9 mouse cellular contexts compared by ENCODE assay signal in the genomic region with DNA sequence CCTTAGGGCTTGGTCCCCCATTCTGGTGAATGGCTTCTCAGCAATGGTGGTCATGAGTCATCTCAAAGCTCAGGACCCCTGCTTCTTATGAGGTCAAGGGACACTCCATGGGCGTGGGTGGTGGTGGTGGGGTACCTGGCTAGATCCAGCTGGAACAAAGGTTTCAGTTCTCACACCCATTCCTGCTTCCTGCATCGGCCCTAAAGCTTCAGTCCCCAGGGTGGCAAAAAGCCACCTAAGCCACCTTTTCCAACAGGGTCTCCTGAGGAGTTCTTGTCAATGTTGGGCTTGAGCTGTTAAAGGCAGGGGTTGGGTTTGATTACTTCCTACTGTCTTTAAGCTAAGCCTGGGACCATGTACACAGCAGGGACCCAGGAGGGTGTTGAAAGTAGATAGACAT. TPM values are rescaled to one million over a fixed set of nuclear protein-coding genes. Genes with fewer than 3 reads are reported as not detected.
DNase-seq lines count a peak whose midpoint lies in the region; ATAC-seq lines count a peak whose summit lies in the region.
"Had no signal": no experiment of that assay in that cellular context is flagged by ENCODE, and none has a peak within 500 bp of the region (broad histone marks: within the 10 kb centered on the region; RNA-seq: fewer than 3 reads in every experiment).

No protein-coding gene starts in this region.

- no peak for DNase-seq in kidney, postnatal 25 days
- no peak for DNase-seq in adrenal gland, adult 18-20 months (ENCODE audit: low spot score in 2 of 2)
- DNase-seq in thymus, postnatal 14 days, result no peak
- DNase-seq in left cerebral cortex, postnatal 25 days (ENCODE audit: low spot score in 2 of 2), result no peak

- peaks cover 27% of the 10 kb centered on the region for H3K36me3 ChIP-seq in kidney, embryonic 16.5 days (ENCODE audit: insufficient read depth, low read length)
- H3K36me3 ChIP-seq in embryonic facial prominence, embryonic 13.5 days, result peaks cover 39% of the 10 kb centered on the region
- H3K36me3 ChIP-seq in intestine, embryonic 15.5 days, result peaks cover 14% of the 10 kb centered on the region
- H3K36me3 ChIP-seq in neural tube, embryonic 13.5 days, result peaks cover 35% of the 10 kb centered on the region

- peaks cover 21% of the 10 kb centered on the region for H3K4me1 ChIP-seq in kidney, embryonic 16.5 days (ENCODE audit: insufficient read depth, low read length)
- H3K4me1 ChIP-seq in embryonic facial prominence, embryonic 13.5 days, result peaks cover 34% of the 10 kb centered on the region
- peaks cover 24% of the 10 kb centered on the region for H3K4me1 ChIP-seq in intestine, embryonic 15.5 days (replicated peaks)
- peaks cover 52% of the 10 kb centered on the region for H3K4me1 ChIP-seq in neural tube, embryonic 13.5 days (replicated peaks)

- ATAC-seq in kidney, embryonic 16.5 days (ENCODE audit: low FRiP score, low TSS enrichment), result no peak
- no peak for ATAC-seq in embryonic facial prominence, embryonic 13.5 days (ENCODE audit: insufficient number of reproducible peaks, insufficient read depth, low FRiP score, low TSS enrichment, low read depth)
- no peak for ATAC-seq in intestine, embryonic 15.5 days
- no peak for ATAC-seq in neural tube, embryonic 13.5 days (ENCODE audit: low read depth)

- H3K4me2 ChIP-seq in kidney, embryonic 16.5 days (replicated peaks; ENCODE audit: low read depth, low read length), result peak overlapping the region; percentile 90
- H3K4me2 ChIP-seq in embryonic facial prominence, embryonic 13.5 days, result peak overlapping the region; percentile 90
- peak overlapping the region; percentile 95 for H3K4me2 ChIP-seq in intestine, embryonic 15.5 days (replicated peaks)
- H3K4me2 ChIP-seq in neural tube, embryonic 13.5 days, result peak overlapping the region; percentile 84

- intact Hi-C loops in left cerebral cortex, postnatal 25 days (cut with DNase I), result loop anchor here (5.0 kb wide), 1 partner anchor 107 kb away; no protein-coding TSS in a partner anchor

- 43% methylated on average over 2 of the region's 2 CpGs for WGBS in kidney, embryonic 16.5 days
- WGBS in embryonic facial prominence, embryonic 13.5 days, result 58% methylated on average over 2 of the region's 2 CpGs
- WGBS in intestine, embryonic 15.5 days, result 37% methylated on average over 2 of the region's 2 CpGs
- WGBS in neural tube, embryonic 13.5 days, result 50% methylated on average over 2 of the region's 2 CpGs

- H3K9me3 ChIP-seq in kidney, embryonic 16.5 days (ENCODE audit: low read length), result no peaks in the 10 kb centered on the region
- H3K9me3 ChIP-seq in embryonic facial prominence, embryonic 13.5 days, result no peaks in the 10 kb centered on the region
- H3K9me3 ChIP-seq in intestine, embryonic 15.5 days, result no peaks in the 10 kb centered on the region
- H3K9me3 ChIP-seq in neural tube, embryonic 13.5 days, result no peaks in the 10 kb centered on the region

- peak overlapping the region; percentile 81 for H3K9ac ChIP-seq in kidney, embryonic 16.5 days (replicated peaks; ENCODE audit: low read length)
- H3K9ac ChIP-seq in embryonic facial prominence, embryonic 13.5 days, result peak overlapping the region; percentile 88
- H3K9ac ChIP-seq in intestine, embryonic 15.5 days, result peak overlapping the region; percentile 77
- H3K9ac ChIP-seq in neural tube, embryonic 13.5 days, result peak overlapping the region; percentile 90

- peak overlapping the region; percentile 63 for H3K4me3 ChIP-seq in kidney, embryonic 16.5 days (ENCODE audit: low read length)
- peak overlapping the region; percentile 70 for H3K4me3 ChIP-seq in embryonic facial prominence, embryonic 13.5 days
- H3K4me3 ChIP-seq in intestine, embryonic 15.5 days (replicated peaks), result peak overlapping the region; percentile 75
- peak overlapping the region; percentile 73 for H3K4me3 ChIP-seq in neural tube, embryonic 13.5 days

- no peaks in the 10 kb centered on the region for H3K27me3 ChIP-seq in kidney, embryonic 16.5 days (ENCODE audit: insufficient read depth, low read length)
- no peaks in the 10 kb centered on the region for H3K27me3 ChIP-seq in embryonic facial prominence, embryonic 13.5 days
- H3K27me3 ChIP-seq in intestine, embryonic 15.5 days (replicated peaks), result no peaks in the 10 kb centered on the region
- no peaks in the 10 kb centered on the region for H3K27me3 ChIP-seq in neural tube, embryonic 13.5 days

- H3K27ac ChIP-seq in kidney, embryonic 16.5 days (ENCODE audit: low read length), result peak overlapping the region; percentile 98; the same call in 1 of the 2 replicates
- peak overlapping the region; percentile 98; the same call in 1 of the 2 replicates for H3K27ac ChIP-seq in embryonic facial prominence, embryonic 13.5 days
- peak overlapping the region; percentile 98; the same call in 1 of the 2 replicates for H3K27ac ChIP-seq in intestine, embryonic 15.5 days
- 0 out of 2 replicates have a peak overlapping the region, but pooled peaks have one; percentile 93 for H3K27ac ChIP-seq in neural tube, embryonic 13.5 days (replicated peaks)

RNA-seq across cellular contexts. Expression of gene Polr2h, which starts 2.3 kb away (rescaled TPM):
- polyA plus RNA-seq in kidney, embryonic 16.5 days (2015; fragmentation: Nextera tagmentation; extraction: Ambion mirVana), result 107 and 119 TPM in 2 replicates
- polyA plus RNA-seq in embryonic facial prominence, embryonic 13.5 days (2015; fragmentation: Nextera tagmentation; extraction: Ambion mirVana), result 110 and 112 TPM in 2 replicates
- polyA plus RNA-seq in intestine, embryonic 15.5 days (2015; fragmentation: Nextera tagmentation; extraction: Ambion mirVana), result 104 and 112 TPM in 2 replicates
- polyA plus RNA-seq in neural tube, embryonic 13.5 days (2015; fragmentation: Nextera tagmentation; extraction: Ambion mirVana), result 89.9 and 92.3 TPM in 2 replicates
- total RNA-seq in adrenal gland, adult 18-20 months (2021), result 10 to 100 TPM; 28.0 to 37.1 TPM
- 10 to 100 TPM; 23.0 to 23.6 TPM for total RNA-seq in left cerebral cortex, postnatal 25 days (2021)

RNA-seq across cellular contexts. Expression of gene Clcn2, which starts 2.4 kb away (rescaled TPM):
- polyA plus RNA-seq in kidney, embryonic 16.5 days (2015; fragmentation: Nextera tagmentation; extraction: Ambion mirVana), result 18.7 and 20.1 TPM in 2 replicates
- 15.7 and 18.9 TPM in 2 replicates for polyA plus RNA-seq in embryonic facial prominence, embryonic 13.5 days (2015; fragmentation: Nextera tagmentation; extraction: Ambion mirVana)
- polyA plus RNA-seq in intestine, embryonic 15.5 days (2015; fragmentation: Nextera tagmentation; extraction: Ambion mirVana), result 14.3 and 15.7 TPM in 2 replicates
- 30.8 and 31.4 TPM in 2 replicates for polyA plus RNA-seq in neural tube, embryonic 13.5 days (2015; fragmentation: Nextera tagmentation; extraction: Ambion mirVana)
- total RNA-seq in adrenal gland, adult 18-20 months (2021), result 10 to 100 TPM; 16.8 to 52.6 TPM
- total RNA-seq in left cerebral cortex, postnatal 25 days (2021), result 10 to 100 TPM; 58.7 to 60.9 TPM

RNA-seq across cellular contexts. Expression of gene Chrd, which starts 17.8 kb away (rescaled TPM):
- polyA plus RNA-seq in kidney, embryonic 16.5 days (2015; fragmentation: Nextera tagmentation; extraction: Ambion mirVana), result 5.4 and 5.9 TPM in 2 replicates
- 3.4 and 4.5 TPM in 2 replicates for polyA plus RNA-seq in embryonic facial prominence, embryonic 13.5 days (2015; fragmentation: Nextera tagmentation; extraction: Ambion mirVana)
- 3.3 and 3.6 TPM in 2 replicates for polyA plus RNA-seq in intestine, embryonic 15.5 days (2015; fragmentation: Nextera tagmentation; extraction: Ambion mirVana)
- polyA plus RNA-seq in neural tube, embryonic 13.5 days (2015; fragmentation: Nextera tagmentation; extraction: Ambion mirVana), result 5.8 and 6.9 TPM in 2 replicates
- total RNA-seq in adrenal gland, adult 18-20 months (2021), result 10 to 100 TPM in 1 of 2 experiments, 1 to 10 TPM in 1; 9.7 to 12.4 TPM
- total RNA-seq in left cerebral cortex, postnatal 25 days (2021), result 10 to 100 TPM; 31.1 to 40.6 TPM
- total RNA-seq: hematopoietic stem cell, adult 5-6 weeks had no signal

RNA-seq across cellular contexts. Expression of gene Thpo, which starts 19.1 kb away (rescaled TPM):
- 1.2 and 2.0 TPM in 2 replicates for polyA plus RNA-seq in kidney, embryonic 16.5 days (2015; fragmentation: Nextera tagmentation; extraction: Ambion mirVana)
- polyA plus RNA-seq in embryonic facial prominence, embryonic 13.5 days (2015; fragmentation: Nextera tagmentation; extraction: Ambion mirVana), result 1.00 and 1.2 TPM in 2 replicates
- 1.8 and 2.4 TPM in 2 replicates for polyA plus RNA-seq in intestine, embryonic 15.5 days (2015; fragmentation: Nextera tagmentation; extraction: Ambion mirVana)
- 0.99 and 1.5 TPM in 2 replicates for polyA plus RNA-seq in neural tube, embryonic 13.5 days (2015; fragmentation: Nextera tagmentation; extraction: Ambion mirVana)
- total RNA-seq in adrenal gland, adult 18-20 months (2021), result 1 to 10 TPM; 1.2 to 4.2 TPM
- 1 to 10 TPM; 4.6 to 4.7 TPM for total RNA-seq in left cerebral cortex, postnatal 25 days (2021)
- total RNA-seq: hematopoietic stem cell, adult 5-6 weeks had no signal

RNA-seq across cellular contexts. Expression of gene Fam131a, which starts 22.1 kb away (rescaled TPM):
- polyA plus RNA-seq in kidney, embryonic 16.5 days (2015; fragmentation: Nextera tagmentation; extraction: Ambion mirVana), result 7.6 and 8.0 TPM in 2 replicates
- 7.0 and 7.2 TPM in 2 replicates for polyA plus RNA-seq in embryonic facial prominence, embryonic 13.5 days (2015; fragmentation: Nextera tagmentation; extraction: Ambion mirVana)
- 6.3 and 6.7 TPM in 2 replicates for polyA plus RNA-seq in intestine, embryonic 15.5 days (2015; fragmentation: Nextera tagmentation; extraction: Ambion mirVana)
- polyA plus RNA-seq in neural tube, embryonic 13.5 days (2015; fragmentation: Nextera tagmentation; extraction: Ambion mirVana), result 26.3 and 27.8 TPM in 2 replicates
- total RNA-seq in adrenal gland, adult 18-20 months (2021), result 10 to 100 TPM; 11.7 to 16.1 TPM
- 100 to 1,000 TPM; 319 to 375 TPM for total RNA-seq in left cerebral cortex, postnatal 25 days (2021)
